Comparison of ENCODE assay signal across 20 mouse cellular contexts in the genomic region with DNA sequence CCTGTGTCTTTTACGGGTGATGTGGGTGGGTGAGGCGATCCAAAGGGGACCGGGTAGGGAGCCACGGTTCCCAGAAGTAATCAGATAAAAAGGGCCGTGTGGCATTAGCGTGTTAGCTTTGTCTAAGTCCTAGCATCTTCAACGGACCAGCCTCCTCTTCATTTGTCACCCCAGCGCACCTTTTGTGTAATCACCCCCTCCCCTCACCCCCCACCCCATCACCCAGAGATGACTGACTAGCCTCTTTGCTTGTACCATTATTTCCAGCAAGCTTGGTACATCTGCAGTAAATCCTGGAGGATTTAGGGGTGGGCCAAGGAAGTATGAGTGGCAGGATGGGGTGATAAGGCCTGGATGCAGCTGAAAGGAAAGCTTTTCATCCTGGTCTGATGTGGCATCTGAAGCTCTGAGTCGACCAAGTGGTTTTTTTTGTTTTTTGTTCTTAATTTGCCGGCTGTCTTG.
DNase-seq lines count a peak whose midpoint lies in the region; ATAC-seq and TF ChIP-seq lines count a peak whose summit lies in the region.
"Had no signal": no experiment of that assay in that cellular context is flagged by ENCODE, and none has a peak within 500 bp of the region (broad histone marks: within the 10 kb centered on the region; RNA-seq: fewer than 3 reads in every experiment).

No protein-coding gene starts in this region.

- peak; percentile 17 for DNase-seq in embryo, embryonic 10.5 days (ENCODE audit: low spot score)
- no peak for DNase-seq in embryo, embryonic 10 days (ENCODE audit: low spot score)
- DNase-seq in hindbrain, postnatal 0 days (ENCODE audit: low spot score) = no peak
- DNase-seq in midbrain, postnatal 0 days (ENCODE audit: low spot score) = no peak
- DNase-seq in adrenal gland, adult (ENCODE audit: inconsistent age in 2 of 2, low spot score in 1 of 2) = no peak
- DNase-seq in right cerebral cortex, adult 18-20 months = no peak
- no peak for DNase-seq in urinary bladder, adult 2 months (ENCODE audit: low spot score)
- DNase-seq: cerebellum, postnatal 14 days; gastrocnemius, postnatal 36 days; kidney, adult 11 months; left cerebral cortex, postnatal 4 days; lung, adult 2 months; lung, postnatal 36 days; right cerebral cortex, postnatal 25 days; thymus, postnatal 36 days had no signal

- H3K4me2 ChIP-seq in forebrain, embryonic 16.5 days (ENCODE audit: low read length) = peak overlapping the region; percentile 20; the same call in 1 of the 2 replicates
- H3K4me2 ChIP-seq in hindbrain, postnatal 0 days (ENCODE audit: low read depth, low read length) = peak overlapping the region; percentile 21; the same call in 1 of the 2 replicates
- H3K4me2 ChIP-seq in midbrain, postnatal 0 days (ENCODE audit: low read depth, low read length, poor library complexity, severe bottlenecking) = 0 out of 2 replicates have a peak overlapping the region, but pooled peaks have one; percentile 4

- H3K36me3 ChIP-seq in forebrain, embryonic 16.5 days (ENCODE audit: control insufficient read depth, insufficient read depth) = no peaks in the 10 kb centered on the region
- no peaks in the 10 kb centered on the region for H3K36me3 ChIP-seq in hindbrain, postnatal 0 days (ENCODE audit: insufficient read depth, low read length)
- H3K36me3 ChIP-seq in midbrain, postnatal 0 days (ENCODE audit: insufficient read depth, low read length) = no peaks in the 10 kb centered on the region
- H3K36me3 ChIP-seq: G1E; heart, embryonic 10.5 days had no signal

- peaks cover 10% of the 10 kb centered on the region for H3K9me3 ChIP-seq in forebrain, embryonic 16.5 days (ENCODE audit: control insufficient read depth, low read length)
- no peaks in the 10 kb centered on the region; the same call in 1 of the 2 replicates for H3K9me3 ChIP-seq in hindbrain, postnatal 0 days (ENCODE audit: low read length)
- no peaks in the 10 kb centered on the region for H3K9me3 ChIP-seq in midbrain, postnatal 0 days (ENCODE audit: low read length)
- H3K9me3 ChIP-seq: heart, embryonic 10.5 days had no signal

- no peak; the same call in 1 of the 2 replicates for ATAC-seq in forebrain, embryonic 16.5 days
- ATAC-seq in hindbrain, postnatal 0 days = no peak
- ATAC-seq in midbrain, postnatal 0 days (ENCODE audit: low FRiP score) = no peak
- ATAC-seq: CD4-positive, CD25-positive, alpha-beta regulatory T cell, adult 4 months had no signal

- H3K4me3 ChIP-seq in forebrain, embryonic 16.5 days (replicated peaks; ENCODE audit: low read length) = no peak overlapping the region
- no peak overlapping the region for H3K4me3 ChIP-seq in hindbrain, postnatal 0 days (ENCODE audit: low read length)
- no peak overlapping the region for H3K4me3 ChIP-seq in midbrain, postnatal 0 days (ENCODE audit: low read depth, low read length)
- H3K4me3 ChIP-seq: heart, embryonic 10.5 days had no signal

- H3K4me1 ChIP-seq in forebrain, embryonic 16.5 days (replicated peaks; ENCODE audit: control insufficient read depth, insufficient read depth, low read length) = peaks cover 9% of the 10 kb centered on the region
- H3K4me1 ChIP-seq in hindbrain, postnatal 0 days (ENCODE audit: insufficient read depth, low read length) = no peaks in the 10 kb centered on the region
- no peaks in the 10 kb centered on the region for H3K4me1 ChIP-seq in midbrain, postnatal 0 days (ENCODE audit: insufficient read depth, low read length)
- H3K4me1 ChIP-seq: heart, embryonic 10.5 days had no signal

- no peak overlapping the region for H3K9ac ChIP-seq in forebrain, embryonic 16.5 days (replicated peaks; ENCODE audit: low read depth, low read length)
- no peak overlapping the region for H3K9ac ChIP-seq in hindbrain, postnatal 0 days (replicated peaks; ENCODE audit: low read length)
- no peak overlapping the region for H3K9ac ChIP-seq in midbrain, postnatal 0 days (replicated peaks; ENCODE audit: low read length, poor library complexity, severe bottlenecking)

- TF ChIP-seq CTCF in hindbrain, postnatal 0 days (IDR thresholded peaks at IDR 0.05; ENCODE audit: low read depth) = no peak
- TF ChIP-seq CTCF in midbrain, postnatal 0 days (IDR thresholded peaks at IDR 0.05) = no peak

- 9% methylated on average over 10 of the region's 10 CpGs for WGBS in forebrain, embryonic 16.5 days
- WGBS in hindbrain, postnatal 0 days = 18% methylated on average over 10 of the region's 10 CpGs
- 23% methylated on average over 10 of the region's 10 CpGs for WGBS in midbrain, postnatal 0 days

- no peak overlapping the region for H3K27ac ChIP-seq in forebrain, embryonic 16.5 days (ENCODE audit: low read length)
- no peak overlapping the region for H3K27ac ChIP-seq in hindbrain, postnatal 0 days
- H3K27ac ChIP-seq in midbrain, postnatal 0 days (ENCODE audit: low read depth, low read length) = no peak overlapping the region
- H3K27ac ChIP-seq: heart, embryonic 10.5 days; kidney, postnatal 0 days had no signal

- H3K27me3 ChIP-seq in forebrain, embryonic 16.5 days (replicated peaks; ENCODE audit: control insufficient read depth, insufficient read depth, low read length) = no peaks in the 10 kb centered on the region
- no peaks in the 10 kb centered on the region for H3K27me3 ChIP-seq in hindbrain, postnatal 0 days (ENCODE audit: insufficient read depth, low read length)
- no peaks in the 10 kb centered on the region for H3K27me3 ChIP-seq in midbrain, postnatal 0 days (ENCODE audit: insufficient read depth, low read length)
